Mouse (Mus musculus) intestine, postnatal 0 days (tissue): ENCODE results near the gene Tbck. TPM values are rescaled to one million over a fixed set of nuclear protein-coding genes. Genes with fewer than 3 reads are reported as not detected.

Experiments used
- ATAC-seq: fragments of 200-750 bp; cut with Nextera tagmentation; 2 replicates; pipeline ENCODE4 v1.8.0; 2017; ENCODE audit warnings: mild to moderate bottlenecking, moderate TSS enrichment, moderate library complexity
- H3K27ac ChIP-seq: fragments of 300-500 bp; sonication (generic); 2 replicates; pipeline ENCODE4 v1.5.1; 2014; ENCODE audit warnings: mild to moderate bottlenecking, low read depth, low read length, moderate library complexity
- H3K27me3 ChIP-seq: fragments of 300-500 bp; sonication (generic); replicated peaks from 2 replicates; pipeline ENCODE4 v1.6.1; 2014; ENCODE audit warnings: low read length, mixed read lengths; ENCODE audit not compliant: control insufficient read depth, insufficient read depth
- H3K36me3 ChIP-seq: fragments of 300-500 bp; sonication (generic); 2 replicates; pipeline ENCODE4 v1.6.1; 2014; ENCODE audit warnings: mild to moderate bottlenecking, moderate library complexity; ENCODE audit not compliant: control insufficient read depth, insufficient read depth
- H3K4me1 ChIP-seq: fragments of 300-500 bp; sonication (generic); replicated peaks from 2 replicates; pipeline ENCODE4 v1.6.1; 2014; ENCODE audit warnings: antibody characterized with exemption, low read length, mixed read lengths; ENCODE audit not compliant: control insufficient read depth, insufficient read depth
- H3K4me2 ChIP-seq: fragments of 300-500 bp; sonication (generic); replicated peaks from 2 replicates; pipeline ENCODE4 v1.6.1; 2014; ENCODE audit warnings: low read depth, mild to moderate bottlenecking, moderate library complexity
- H3K4me3 ChIP-seq: fragments of 300-500 bp; sonication (generic); 2 replicates; pipeline ENCODE4 v1.5.1; 2014; ENCODE audit warnings: low read depth, low read length
- H3K9ac ChIP-seq: fragments of 300-500 bp; sonication (generic); 2 replicates; pipeline ENCODE4 v1.6.1; 2014; ENCODE audit warnings: mild to moderate bottlenecking, low read depth, low read length
- H3K9me3 ChIP-seq: fragments of 300-500 bp; sonication (generic); 2 replicates; pipeline ENCODE4 v1.6.1; 2016; ENCODE audit warnings: mixed run types; ENCODE audit not compliant: control insufficient read depth
- CTCF ChIP-seq: sonication (generic); IDR thresholded peaks from 2 replicates; pipeline ENCODE4 v1.5.1; 2016; ENCODE audit warnings: low read depth, mild to moderate bottlenecking, control low read depth, antibody characterized with exemption, moderate library complexity
- WGBS: fragments of 180-500 bp; shearing (Covaris S2); extraction: QIAGEN DNeasy Blood & Tissue Kit; methylation state at CpG from one replicate; pipeline ENCODE4 v1.1.7; 2014; 5-methylcytosine and 5-hydroxymethylcytosine counted together
- polyA plus RNA-seq: library from polyadenylated mRNA; unstranded; fragments of >200 nt; fragmentation: Nextera tagmentation; extraction: Ambion mirVana; gene quantifications from 2 replicates; pipeline ENCODE4 v1.2.1, GENCODE M21; 2015

The Tbck gene
- polyA plus RNA-seq, 1 experiment from 2014 or later: 7.7 TPM

- no peaks in the 10 kb centered on the region for H3K9me3 ChIP-seq
- H3K36me3 ChIP-seq: no peaks in the 10 kb centered on the region
- 58% methylated on average over 3 of the region's 3 CpGs for WGBS
- no peak overlapping the region for H3K4me3 ChIP-seq
- no peak for ATAC-seq
- no peak overlapping the region for H3K27ac ChIP-seq
- no peak overlapping the region for H3K4me2 ChIP-seq
- no peaks in the 10 kb centered on the region for H3K4me1 ChIP-seq
- no peak for TF ChIP-seq CTCF
- no peaks in the 10 kb centered on the region for H3K27me3 ChIP-seq
- H3K9ac ChIP-seq: no peak overlapping the region
Measured at GRCm38 (mm10) chr3:132651776-132652175, 32.2 kb upstream of the Tbck start.

GRCm38 (mm10) chr3:132653959-132654358 is 30.0 kb upstream of the Tbck start:
- Histone ChIP-seq H3K9ac (no peak overlapping the region), H3K9me3 (no peaks in the 10 kb centered on the region), H3K4me3 (no peak overlapping the region), H3K36me3 (peaks cover 6% of the 10 kb centered on the region; the same call in 1 of the 2 replicates), H3K27me3 (no peaks in the 10 kb centered on the region), H3K27ac (no peak overlapping the region), H3K4me1 (no peaks in the 10 kb centered on the region), H3K4me2 (no peak overlapping the region)
- ATAC-seq: no peak
- TF ChIP-seq CTCF: no peak
- 92% methylated on average over 7 of the region's 7 CpGs for WGBS

- no peak for TF ChIP-seq CTCF
- H3K4me1 ChIP-seq: no peaks in the 10 kb centered on the region
- peaks cover 18% of the 10 kb centered on the region for H3K36me3 ChIP-seq
- no peaks in the 10 kb centered on the region for H3K27me3 ChIP-seq
- WGBS: 73% methylated on average over 2 of the region's 2 CpGs
- H3K27ac ChIP-seq: no peak overlapping the region
- no peak for ATAC-seq
- no peak overlapping the region for H3K4me3 ChIP-seq
- no peaks in the 10 kb centered on the region for H3K9me3 ChIP-seq
- H3K4me2 ChIP-seq: no peak overlapping the region
- H3K9ac ChIP-seq: no peak overlapping the region
Measured at GRCm38 (mm10) chr3:132655955-132656354, 28.0 kb upstream of the Tbck start.

- Histone ChIP-seq H3K4me2 (no peak overlapping the region), H3K36me3 (peaks cover 12% of the 10 kb centered on the region), H3K4me3 (no peak overlapping the region), H3K4me1 (0 out of 2 replicates have a peak, but pooled peaks cover 1% of the 10 kb centered on the region), H3K9ac (no peak overlapping the region), H3K27me3 (no peaks in the 10 kb centered on the region), H3K27ac (no peak overlapping the region), H3K9me3 (no peaks in the 10 kb centered on the region)
- no peak for TF ChIP-seq CTCF
- ATAC-seq: peak; percentile 75; the same call in 1 of the 2 replicates
- WGBS: 39% methylated on average over 2 of the region's 2 CpGs
Measured at GRCm38 (mm10) chr3:132677494-132677893, 6.5 kb upstream of the Tbck start.

DNA sequence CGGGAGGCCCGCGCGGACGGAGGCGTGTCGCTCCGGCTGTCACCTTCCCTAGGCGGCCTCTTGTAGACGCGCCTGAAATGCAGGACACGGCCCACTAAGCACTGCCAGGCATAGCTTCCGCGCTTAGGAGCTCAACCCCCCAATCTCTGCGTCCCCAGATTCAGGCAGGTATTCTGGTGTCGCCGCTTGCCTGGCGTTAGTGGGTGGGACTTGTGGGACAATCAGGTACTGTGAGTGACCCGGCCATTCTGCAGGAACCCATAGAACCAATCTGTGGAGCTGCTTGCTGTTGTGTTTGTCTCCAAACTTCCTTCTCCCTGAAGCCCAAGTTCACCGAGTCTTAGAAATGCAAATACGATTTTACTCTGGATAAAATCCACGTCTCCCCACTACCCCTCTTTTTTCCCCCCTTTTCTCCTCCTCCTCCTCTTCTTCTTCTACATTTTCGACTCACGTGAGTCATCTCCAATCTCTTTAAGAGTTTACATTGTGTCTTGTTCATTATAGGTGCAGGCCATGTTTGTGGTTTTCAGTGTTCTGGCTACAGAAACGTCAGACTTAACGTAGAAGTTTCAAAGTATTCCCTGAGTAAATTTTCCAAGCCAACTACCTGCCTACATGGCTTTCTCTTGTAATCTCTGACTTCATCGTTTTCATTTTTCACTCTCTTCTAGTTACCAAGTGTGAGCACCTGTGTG is 436 bp downstream of the Tbck start, which contains the start of gene Aimp1:
Aimp1 (minus strand) TSS at position 140 of the 698 bp plus-strand sequence.
- H3K4me2 ChIP-seq: peak within 1 kb of the TSS; percentile 74
- no peak for TF ChIP-seq CTCF
- no peak for ATAC-seq
- H3K36me3 ChIP-seq: 0 out of 2 replicates have a peak, but pooled peaks cover 4% of the 10 kb centered on the region
- H3K9ac ChIP-seq: peak within 1 kb of the TSS; percentile 74
- under 1% methylated on average over 27 of the region's 27 CpGs for WGBS
- H3K4me3 ChIP-seq: peak within 1 kb of the TSS; percentile 78
- H3K27me3 ChIP-seq: no peaks in the 10 kb centered on the region
- H3K4me1 ChIP-seq: 0 out of 2 replicates have a peak, but pooled peaks cover 7% of the 10 kb centered on the region
- H3K9me3 ChIP-seq: no peaks in the 10 kb centered on the region
- H3K27ac ChIP-seq: peak within 1 kb of the TSS; percentile 87

- no peak overlapping the region for H3K9ac ChIP-seq
- no peak overlapping the region for H3K4me2 ChIP-seq
- no peak overlapping the region for H3K27ac ChIP-seq
- H3K27me3 ChIP-seq: no peaks in the 10 kb centered on the region
- TF ChIP-seq CTCF: peak; percentile 82
- ATAC-seq: no peak
- H3K4me3 ChIP-seq: no peak overlapping the region
- H3K36me3 ChIP-seq: peaks cover 7% of the 10 kb centered on the region; the same call in 1 of the 2 replicates
- H3K9me3 ChIP-seq: no peaks in the 10 kb centered on the region
- WGBS: 77% methylated on average over 3 of the region's 3 CpGs
- H3K4me1 ChIP-seq: no peaks in the 10 kb centered on the region
Measured at GRCm38 (mm10) chr3:132701368-132701767, 17.4 kb downstream of the Tbck start.
